Mouse (Mus musculus): ENCODE data around the gene Slc2a1.

Slc2a1 gene

DNA sequence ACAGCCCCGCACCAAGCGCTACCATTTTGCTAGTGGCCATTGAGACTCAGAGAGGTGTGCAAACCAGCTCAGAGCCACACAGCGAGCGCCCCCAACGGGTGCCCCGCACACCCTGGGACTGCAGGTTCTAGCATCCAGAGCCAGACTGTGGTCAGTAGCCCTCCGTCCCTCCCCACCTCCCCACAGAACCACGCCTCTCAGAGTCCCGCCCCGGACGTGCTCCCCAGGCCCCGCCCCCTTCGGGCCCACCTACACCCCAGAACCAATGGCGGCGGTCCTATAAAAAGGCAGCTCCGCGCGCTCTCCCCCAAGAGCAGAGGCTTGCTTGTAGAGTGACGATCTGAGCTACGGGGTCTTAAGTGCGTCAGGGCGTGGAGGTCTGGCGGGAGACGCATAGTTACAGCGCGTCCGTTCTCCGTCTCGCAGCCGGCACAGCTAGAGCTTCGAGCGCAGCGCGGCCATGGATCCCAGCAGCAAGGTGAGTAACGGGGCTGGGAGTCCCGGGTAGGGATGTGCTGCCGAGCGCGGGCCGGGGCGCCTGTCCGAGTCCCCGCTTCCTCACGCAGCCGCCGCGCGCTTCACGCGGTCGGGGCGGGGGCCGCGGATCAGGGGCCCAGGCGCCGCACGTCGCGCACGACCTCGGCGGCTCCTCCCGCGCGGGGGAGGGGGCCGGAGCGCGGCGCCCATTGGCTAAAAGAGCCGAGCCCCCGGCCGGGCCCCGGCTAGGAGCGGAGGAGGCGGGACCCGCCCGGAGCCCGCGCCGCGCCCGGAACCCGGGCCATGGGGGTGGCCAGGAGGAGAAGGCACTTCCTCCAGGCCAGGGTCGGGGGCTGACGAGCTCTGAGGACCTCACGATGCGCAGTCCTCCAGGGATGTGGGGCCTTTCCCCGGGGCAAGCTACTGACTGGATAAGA is at the start of gene Slc2a1:
TSS of gene Slc2a1 (plus strand) at position 217 of the 914 bp plus-strand sequence.
- in situ Hi-C loops (cut with MboI), result loop anchor here (5.0 kb wide), 1 partner anchor 101 kb away; no protein-coding TSS in a partner anchor

DNA sequence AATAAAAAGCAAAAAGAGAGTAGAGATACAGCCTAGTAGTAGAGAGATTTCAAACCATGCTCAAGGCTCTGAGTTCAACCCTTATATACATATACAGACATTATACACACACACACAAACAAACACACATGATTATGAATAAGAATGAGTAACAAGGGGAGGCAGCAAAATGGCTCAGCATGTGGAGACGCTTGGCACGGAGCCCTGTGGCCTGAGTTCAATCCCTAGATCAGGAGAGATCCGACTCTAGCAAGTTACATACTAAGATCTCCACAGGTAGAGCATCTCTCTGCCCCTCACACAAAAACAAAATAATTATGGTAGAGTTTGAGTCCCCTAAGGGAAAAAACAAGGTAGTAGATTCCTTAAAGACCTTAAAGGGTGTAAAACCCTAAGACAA is 41.7 kb upstream of the Slc2a1 start:
- in situ Hi-C loops (cut with MboI), result no loop called here

DNA sequence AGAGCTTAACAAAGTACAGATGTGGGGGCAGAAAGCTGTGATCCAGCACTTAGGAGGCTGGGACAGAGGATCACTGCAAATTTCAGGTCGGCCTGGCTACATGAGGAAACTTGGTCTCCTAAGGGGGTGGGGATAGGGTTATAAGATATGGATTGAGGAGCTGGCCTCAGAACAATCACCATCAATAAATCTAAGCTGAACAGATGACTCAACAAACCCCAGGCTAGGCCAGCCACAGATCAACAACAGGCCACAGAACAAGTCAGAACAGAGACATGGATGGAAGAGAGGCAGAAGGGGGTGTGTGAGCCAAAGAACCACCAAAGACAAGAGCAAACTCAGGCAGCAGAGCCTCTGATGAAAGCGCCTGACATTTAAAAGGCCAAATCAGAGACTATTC is 41.3 kb upstream of the Slc2a1 start:
- in situ Hi-C loops (cut with MboI), result no loop called here

DNA sequence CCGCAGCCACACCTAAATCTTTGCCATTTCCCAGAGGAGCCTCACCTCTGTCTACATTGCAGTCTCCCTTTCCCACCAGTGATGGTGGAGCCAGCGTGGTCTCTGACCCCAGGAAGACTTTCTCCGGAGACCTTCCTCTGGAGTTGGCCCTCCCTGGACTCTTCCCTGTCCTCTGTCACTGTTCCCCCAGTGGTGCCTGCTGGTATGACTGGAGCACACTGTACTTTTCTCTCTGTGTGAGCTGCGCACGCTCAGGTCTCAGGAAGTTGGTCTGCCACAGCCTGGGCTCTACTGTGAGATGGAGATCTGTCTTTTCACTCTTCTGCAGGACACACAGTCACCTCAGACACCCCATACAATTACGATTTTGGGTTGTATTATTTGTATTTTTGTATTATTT is 39.6 kb upstream of the Slc2a1 start:
- in situ Hi-C loops (cut with MboI), result no loop called here

DNA sequence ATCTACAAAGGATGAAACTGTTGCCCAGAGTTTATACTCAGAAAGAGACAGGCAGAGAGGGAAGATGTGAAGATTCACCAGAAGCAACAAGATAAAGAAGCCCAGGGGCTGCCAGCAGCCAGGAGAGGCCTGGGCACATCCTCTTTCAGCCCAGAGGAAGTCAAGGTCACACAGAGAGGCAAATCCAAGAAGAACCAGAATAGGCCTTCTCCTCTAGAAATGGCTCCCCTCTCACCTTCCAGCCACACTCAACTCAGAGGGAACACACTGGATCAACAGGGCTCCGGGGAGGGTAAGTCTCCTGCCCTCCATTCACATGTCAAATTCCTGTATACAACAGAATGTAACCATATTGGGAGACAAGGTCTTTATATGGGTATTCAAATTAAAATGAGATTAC is 38.3 kb upstream of the Slc2a1 start:
- in situ Hi-C loops (cut with MboI), result no loop called here

DNA sequence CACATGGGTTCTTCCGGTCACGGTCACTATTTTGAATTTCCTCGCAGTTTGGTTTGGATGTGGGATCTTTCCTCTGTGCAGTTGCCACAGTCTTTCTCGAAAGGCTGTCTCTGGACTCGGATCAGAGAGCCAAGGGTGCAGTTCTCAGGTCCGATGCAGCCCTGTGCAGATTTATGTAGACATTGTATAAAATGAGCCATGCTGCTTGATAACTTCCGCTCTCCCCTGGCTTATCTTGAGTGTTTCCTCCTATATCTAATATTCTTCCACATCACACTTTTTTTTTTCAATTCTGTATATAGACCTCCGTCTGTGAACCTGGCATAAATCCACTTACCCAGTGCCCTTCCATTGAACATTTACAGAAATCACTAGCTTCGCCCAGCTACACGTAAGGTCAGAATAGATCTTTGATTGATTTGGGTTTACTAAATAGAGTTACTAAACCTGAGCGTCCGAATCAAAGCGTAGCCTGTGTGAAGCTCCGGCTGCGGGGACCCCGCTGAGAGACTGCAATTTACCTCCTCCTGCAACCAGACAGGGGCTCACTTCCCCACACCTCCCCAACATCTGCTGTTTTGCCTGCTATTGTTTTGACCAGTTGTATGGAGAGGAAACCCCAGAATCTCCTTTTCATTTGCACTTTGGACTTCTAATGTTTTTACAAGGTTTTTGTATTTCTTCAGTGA is 37.4 kb upstream of the Slc2a1 start:
- in situ Hi-C loops (cut with MboI), result no loop called here

DNA sequence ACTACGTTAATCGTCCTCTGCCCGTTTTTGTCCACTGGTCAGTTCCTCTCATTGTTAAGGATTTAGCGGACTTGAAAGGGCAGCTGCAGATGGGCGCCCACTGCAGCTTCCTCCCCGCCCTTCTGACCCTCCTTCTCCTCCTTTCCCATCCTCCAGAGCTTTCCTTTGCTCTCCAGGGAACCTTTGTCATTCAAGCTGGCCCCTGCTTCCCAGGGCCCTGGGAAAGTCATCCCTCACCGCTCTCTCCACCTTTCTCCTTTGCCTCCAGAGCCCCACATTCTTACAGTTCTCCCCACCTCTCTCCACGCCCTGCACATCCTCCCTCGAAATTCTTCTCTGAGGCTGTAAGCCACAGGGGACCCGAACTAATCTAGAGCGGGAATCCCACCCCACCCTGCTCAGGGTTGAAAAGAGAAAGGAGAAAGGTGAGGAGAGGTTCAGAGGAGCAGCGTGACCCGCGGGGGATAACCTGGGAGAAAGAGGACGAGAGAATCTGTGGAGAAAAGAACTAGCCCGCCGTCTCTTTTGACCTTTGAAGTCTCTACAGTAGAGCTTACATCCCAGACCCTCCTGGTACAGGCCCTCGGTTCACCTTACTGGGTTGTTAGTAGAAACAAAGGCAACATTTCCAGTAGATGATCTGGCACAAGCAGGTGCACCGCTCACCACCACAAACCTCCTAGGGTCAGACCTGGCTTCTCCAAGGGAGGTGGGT is 36.7 kb upstream of the Slc2a1 start:
- in situ Hi-C loops (cut with MboI), result no loop called here

DNA sequence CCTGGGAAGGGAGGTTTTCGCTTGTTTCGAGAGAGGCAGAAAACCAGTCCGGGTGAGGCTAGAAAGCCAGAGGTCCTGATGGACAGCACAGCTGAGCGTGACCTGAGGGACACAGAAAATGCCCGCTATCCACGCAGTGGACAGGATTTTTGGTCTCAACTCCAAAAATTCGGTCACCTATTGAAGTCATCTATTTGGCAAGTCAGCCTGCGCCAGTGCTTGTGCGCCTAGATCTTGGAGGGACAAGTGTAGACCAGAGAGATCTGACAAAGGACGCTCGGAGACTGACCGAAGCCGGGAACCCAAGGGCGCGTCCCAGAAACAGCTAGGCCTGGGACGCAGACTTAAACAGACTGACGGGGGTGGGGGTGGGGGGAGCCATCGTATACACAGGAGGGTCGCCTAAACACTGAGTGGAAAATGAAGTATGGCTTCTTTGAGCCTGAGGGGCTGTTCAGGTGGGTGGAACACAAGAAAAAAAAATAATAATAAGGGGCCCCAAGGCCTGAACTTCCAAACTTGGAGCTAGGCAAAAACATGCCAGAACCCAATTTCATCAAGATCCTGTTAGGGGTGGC is 36.1 kb upstream of the Slc2a1 start:
- in situ Hi-C loops (cut with MboI), result no loop called here

DNA sequence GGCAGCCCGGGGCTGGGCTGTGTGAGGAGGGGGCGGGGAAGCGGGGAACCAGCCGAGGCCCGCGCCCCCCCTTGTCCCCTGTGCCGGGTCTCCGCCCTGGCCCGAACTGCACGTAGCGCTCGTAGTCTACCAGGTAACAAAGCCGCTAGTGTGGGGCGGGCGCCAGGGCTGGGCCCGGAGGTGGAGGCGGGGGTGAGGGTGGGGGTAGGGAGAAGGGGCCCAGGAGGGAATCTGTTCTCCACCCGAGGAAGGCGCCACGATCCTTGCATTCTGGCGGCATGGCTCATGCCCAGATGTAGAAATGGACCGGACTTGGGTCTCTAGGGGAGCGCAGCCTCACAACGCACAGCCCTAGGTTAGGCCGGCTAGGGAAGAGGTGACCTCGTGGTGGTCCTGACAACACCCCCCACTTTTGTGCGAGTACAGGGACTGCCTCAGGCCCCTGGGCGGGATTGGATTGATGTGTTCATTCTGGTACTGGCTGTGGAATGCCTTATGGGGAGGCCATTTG is 35.5 kb upstream of the Slc2a1 start:
- in situ Hi-C loops (cut with MboI), result no loop called here

DNA sequence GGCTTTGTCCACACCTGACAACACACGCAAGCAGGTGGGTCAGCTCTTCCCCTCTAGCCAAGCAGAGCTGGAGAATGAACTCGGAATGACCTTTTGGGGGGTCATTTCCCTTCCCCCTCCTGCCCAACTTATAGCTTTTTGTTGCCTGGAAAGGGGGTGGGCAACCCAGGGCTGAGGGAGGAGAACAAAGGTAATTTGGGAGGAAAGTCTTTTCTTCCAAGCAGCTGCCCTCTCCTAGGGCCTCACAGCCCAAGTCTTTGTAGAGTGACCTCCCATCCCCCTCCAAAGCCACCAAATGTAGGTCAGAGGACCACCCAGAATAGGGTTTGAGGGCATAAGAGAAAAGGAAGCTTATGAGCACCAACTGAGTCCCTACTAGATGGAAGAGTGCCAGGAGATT is 34.9 kb upstream of the Slc2a1 start:
- in situ Hi-C loops (cut with MboI), result no loop called here

DNA sequence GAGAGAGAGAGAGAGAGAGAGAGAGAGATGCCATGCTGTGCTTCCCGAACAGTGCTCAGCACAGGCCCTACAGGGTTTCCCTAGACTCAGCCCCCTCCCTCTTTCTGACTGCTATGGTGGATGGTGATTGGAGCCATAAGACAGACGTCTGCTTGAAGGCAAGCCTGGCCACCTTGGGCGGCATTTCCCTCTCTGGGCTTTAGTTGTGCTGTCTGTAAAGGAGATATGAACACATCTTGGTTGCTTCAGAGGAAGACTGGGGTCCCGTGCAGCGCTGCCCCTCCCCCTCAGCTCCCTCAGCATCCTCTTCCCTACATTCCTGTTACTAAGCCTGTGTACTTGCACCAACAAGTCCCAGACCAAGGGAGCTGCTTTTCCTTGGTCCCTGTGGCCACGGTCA is 33.9 kb upstream of the Slc2a1 start:
- in situ Hi-C loops (cut with MboI), result no loop called here

DNA sequence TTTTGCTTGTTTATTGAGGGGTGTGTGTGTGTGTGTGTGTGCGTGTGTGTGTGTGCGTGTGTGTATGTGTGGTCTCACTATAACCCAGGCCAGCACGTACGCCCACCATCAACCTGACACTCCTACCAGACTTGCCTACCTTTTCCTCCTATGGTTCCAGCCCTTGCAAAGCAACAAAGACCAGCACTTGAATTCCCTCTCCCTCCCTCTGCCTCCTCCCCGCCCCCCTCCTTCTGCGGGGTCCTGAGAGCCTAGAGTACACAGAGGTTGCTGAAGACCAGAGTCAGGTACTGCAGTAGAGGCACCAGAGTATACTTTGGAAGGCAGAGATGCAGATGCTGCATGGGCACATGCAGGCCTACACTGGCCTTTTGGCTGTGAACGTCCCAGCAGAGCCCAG is 33.2 kb upstream of the Slc2a1 start:
- in situ Hi-C loops (cut with MboI), result no loop called here

DNA sequence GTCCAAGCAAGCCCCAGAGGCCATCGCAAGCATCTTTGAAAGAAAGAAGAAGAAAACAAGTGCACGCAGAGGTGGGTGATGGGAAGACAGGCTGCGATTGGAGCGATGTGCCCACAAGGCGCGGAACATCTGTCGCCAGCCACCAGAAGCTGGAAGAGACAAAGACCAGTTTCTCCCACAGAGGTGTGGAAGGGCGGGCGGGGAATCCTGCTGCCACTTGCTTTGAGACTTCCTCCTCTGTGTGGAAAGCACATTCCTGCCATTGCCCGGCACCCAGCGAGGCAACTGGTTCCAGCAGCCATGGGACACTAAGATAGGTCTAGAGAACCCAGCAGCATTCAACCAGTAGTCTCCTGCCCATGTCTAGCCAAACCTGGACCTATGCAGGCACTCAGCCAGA is 32.2 kb upstream of the Slc2a1 start:
- in situ Hi-C loops (cut with MboI), result no loop called here

DNA sequence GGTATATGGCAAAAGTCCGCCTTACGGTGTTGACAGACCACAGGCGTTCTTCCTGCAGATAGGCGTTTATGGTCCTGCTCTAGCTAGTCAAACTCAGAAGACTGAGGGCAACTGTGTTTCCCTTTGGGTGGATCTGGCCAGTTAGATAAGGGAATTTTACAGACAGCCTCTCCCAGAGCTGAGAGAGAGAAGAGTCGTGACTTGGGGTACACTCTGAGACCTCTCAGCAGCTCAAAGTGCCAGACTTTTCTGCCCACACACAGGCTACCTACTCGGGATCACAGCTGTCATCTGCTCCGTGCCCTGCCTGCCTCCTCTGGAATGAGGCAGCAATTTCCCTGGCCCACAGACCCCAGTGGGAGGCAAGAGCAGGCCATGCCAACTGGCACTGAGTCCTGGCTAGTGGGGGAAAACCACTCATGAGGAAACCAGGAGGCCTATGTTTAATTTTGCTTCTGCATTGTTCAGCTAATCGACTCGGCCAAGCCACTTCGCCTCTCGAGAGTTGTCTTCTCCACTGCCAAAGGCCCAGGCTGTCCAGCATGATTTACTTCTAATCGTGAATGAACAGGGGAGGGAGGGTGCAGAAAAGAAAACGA is 31.3 kb upstream of the Slc2a1 start:
- in situ Hi-C loops (cut with MboI), result no loop called here

DNA sequence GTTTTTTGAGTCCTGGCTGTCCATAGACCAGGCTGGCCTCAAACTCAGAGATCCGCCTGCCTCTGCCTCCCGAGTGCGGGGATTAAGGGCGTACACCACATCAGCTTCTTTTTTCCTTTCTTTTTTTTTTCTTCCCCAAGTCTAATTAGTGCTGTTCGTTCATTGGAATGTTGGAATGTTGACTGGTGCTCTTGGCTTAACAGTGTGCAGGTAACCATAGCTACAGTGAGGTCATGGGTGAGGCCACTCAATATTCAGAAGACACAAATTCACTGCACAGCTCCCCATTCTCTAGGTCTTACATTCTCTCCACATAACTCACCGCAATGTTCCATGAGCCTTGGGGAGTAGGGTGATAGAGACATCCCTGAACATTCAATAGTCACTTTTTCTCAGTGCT is 28.6 kb upstream of the Slc2a1 start:
- in situ Hi-C loops (cut with MboI), result no loop called here

DNA sequence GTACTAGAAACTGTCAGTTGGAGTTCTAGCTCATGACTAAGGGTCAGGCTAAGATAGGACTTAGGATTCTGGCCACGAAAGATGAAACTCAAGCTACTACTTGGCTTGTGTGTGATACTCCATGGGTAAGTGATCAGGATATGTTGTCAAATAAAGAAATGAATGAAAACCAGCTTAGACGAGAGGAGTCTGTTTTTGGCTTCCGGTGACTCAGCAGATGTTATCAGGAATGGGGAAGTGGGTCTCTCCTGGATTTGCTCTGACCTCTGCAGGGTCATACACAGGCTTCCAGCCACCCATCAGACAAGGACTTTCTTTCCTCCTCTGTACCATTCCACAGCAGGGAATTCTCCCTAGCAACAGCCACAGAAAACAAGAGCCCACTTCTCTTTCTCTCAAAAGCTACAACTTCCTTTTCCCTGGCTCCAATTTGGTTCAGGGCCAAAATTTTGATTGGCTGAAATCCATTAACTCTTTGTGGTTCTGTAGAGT is 25.7 kb upstream of the Slc2a1 start:
- in situ Hi-C loops (cut with MboI), result no loop called here

DNA sequence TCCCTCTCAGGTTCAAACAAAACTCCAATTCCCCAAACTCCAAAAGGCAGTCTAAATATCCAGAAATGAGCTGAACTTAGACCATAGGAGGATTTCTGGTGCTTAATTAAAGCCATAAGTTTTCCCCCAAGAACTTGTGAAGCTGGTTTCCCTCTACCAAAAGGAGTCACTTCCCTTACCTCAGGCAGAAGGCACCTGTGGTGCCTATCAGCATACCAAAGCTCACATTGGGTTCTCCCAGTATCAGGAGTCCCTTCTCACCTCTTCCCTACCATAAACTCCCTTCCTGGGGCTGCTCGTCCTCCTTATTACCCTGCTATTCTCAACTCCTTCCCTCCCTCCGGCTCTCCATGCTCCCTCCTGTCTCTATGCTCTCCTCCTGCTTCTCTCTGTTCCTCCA is 20.1 kb upstream of the Slc2a1 start:
- in situ Hi-C loops (cut with MboI), result no loop called here

DNA sequence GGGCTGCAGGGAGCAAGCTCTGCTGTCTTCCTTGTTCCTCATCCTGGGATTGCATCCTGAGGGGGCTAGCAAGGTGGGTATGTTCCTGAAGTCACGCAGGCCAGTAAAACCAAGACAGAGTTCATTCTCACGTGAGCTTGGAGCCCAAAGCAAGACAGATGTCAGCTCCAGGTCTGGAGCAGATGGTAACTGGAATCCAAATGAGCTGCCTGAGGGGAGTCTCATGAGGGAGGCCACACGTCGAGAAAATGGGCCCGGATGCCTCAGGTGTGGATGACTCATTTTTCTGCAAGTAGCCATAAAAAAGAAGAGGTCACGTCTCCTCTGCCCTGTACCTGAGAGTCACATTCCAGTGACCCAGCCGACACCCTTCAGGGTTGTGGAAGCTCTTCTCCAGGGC is 14.6 kb upstream of the Slc2a1 start:
- in situ Hi-C loops (cut with MboI), result no loop called here

DNA sequence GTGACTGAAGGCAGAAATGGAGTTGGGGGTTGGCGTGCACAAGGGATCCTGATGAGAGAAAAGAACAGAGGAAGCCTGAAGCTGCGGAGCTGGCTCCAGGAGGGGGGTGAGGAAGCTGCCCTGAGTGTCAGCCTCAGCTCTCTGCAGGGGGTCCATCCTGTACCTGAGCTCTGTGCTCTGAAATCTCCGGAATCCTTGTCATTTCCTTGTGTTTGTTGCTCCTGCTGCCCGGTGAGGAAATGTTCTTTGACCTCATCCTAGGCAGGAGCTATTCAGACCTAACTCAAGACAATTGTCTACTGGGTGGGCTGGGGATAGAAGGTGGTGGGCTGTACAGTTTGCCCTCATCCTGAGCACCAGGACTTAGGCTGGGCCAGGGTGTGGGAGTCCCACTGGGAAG is 13.5 kb upstream of the Slc2a1 start:
- in situ Hi-C loops (cut with MboI), result no loop called here

DNA sequence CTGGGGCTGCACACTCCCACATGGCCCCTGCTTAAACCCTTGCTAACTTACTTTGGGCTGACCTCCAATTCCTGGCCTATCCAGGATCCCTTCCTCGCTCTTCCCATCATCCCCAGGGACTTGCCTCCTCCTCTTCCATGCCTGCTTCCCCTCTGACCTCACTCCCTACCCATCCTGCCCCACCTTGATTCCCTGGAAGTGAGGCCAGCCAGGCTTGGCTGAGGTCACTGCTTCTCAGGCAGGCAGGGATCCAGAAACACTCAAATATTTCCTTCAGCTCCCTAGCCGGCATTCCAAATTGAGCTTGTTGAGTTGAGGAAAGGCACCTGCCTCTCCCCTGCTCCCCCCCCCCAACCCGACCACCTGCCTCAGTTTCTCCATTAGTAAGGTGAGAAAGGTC is 12.1 kb upstream of the Slc2a1 start:
- in situ Hi-C loops (cut with MboI), result no loop called here

DNA sequence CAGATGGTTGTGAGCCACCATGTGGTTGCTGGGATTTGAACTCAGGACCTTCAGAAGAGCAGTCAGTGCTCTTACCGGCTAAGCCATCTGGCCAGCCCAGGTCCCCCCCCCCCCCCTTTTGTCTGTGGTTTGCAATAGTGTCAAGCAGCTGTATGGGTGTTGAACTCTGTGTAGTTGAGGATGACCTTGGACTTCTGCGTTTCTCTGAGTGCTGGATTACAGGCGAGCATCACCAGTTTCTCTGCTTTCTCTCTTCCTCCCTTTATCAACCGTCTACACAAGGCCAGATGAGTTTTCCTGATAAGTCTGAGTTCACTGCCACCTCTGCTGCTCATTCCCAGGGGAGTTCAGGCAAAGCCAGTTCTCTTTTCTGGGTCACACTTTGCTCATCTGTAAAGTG is 11.1 kb upstream of the Slc2a1 start:
- in situ Hi-C loops (cut with MboI), result no loop called here
